Mouse (Mus musculus) CD4-positive naive resting alpha-beta T cell, adult 76 days (primary cell): Measurements from ENCODE around the gene Apba3. TPM values are rescaled to one million over a fixed set of nuclear protein-coding genes. Genes with fewer than 3 reads are reported as not detected.

ENCODE experiments used
- total RNA-seq: library from RNA; stranded (reverse); gene quantifications from one replicate; pipeline ENCODE4 v1.2.4, GENCODE M21; 2023

Gene Apba3
- total RNA-seq, result 31.3 TPM

DNA sequence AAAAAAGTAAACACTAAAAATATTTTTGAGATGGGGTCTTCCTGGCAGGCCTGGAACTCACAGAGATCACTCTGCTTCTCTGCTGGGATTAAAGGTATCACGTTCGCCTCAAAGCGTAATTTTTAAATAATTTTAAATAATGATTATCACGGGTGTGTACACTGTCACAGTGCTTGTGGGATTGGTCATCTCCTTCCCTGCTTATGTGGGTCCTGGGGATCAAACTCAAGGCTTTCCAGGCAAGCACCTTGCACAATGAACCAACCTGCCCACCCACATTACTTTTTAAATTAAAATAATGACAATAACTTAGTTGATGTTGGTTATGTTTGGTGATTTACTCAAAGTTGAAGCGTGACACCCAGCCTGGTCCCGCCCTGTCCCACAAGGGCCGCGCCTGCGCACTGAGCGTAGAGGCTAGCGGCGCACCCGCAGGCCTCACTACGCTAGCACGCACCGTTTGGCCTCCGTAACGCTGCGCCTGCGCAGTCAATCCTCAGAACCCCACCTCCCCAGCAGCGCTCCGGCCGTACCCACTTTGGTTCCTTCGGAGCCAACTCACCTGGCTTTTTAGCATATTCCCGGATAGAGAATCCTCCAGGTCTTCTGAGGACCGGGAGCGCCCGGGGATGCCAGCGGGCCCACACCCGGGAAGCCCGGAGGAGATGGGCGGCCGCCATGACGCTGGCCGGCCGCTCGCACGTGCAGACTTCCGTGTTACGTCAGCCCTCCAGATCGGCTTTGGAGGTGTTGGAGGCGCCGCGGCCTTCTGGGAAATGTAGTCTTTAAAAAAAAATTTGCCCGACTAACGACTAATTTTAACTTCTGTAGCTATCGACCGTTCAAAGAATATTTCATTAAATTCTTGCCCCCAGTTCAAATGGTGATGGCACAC, at the start of gene Apba3, which contains the start of gene Mrpl54:
Gene Apba3, plus strand, starts transcription at position 750 of the 895 bp plus-strand sequence.
Gene Mrpl54, minus strand, starts transcription at position 724 of the 895 bp plus-strand sequence.

DNA sequence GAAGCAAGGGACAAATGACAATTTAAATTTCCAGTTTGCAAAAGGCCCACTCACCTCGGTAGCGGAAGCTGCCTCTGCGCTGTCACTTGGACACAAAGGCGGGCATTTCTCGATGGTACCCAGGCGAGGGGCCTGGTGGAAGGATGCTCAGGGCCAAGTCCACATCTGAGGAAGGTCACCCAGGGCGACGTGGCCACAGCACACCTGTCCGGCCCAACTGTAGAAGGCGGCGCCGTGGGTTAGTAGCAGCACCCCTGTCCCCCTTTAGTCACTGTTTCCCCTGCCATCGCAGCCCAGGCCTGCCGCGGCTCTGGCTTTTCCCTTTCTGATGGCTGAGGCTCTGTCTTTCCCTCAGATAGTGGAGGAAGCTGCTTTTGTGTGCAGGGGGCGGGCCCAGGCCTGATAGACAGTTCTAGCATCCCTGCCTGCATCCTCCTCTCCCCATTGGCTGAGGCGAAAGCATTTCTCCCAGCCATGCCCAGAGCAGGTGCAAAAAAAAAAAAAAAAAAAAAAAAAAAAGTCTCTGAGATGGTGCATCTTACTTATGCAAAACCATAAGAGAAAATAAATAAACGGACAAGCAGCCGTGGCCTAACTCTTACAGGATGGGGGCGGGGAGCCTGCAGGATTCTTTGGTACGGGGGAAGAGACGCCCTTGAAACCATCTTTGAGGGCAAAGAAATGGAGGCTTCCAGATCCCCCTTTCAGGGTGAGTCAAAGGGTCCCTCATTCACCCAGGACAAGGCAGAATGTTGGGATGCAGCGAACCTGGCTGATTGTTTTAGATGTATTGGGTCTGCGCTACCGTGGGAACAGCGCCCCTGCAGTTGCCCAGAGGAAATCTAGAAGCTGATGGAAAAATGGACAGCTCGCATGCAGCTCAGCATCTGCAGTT, 36.1 kb upstream of the Apba3 start, which contains the start of gene Atcay:
Gene Atcay, minus strand, starts transcription at position 396 of the 895 bp plus-strand sequence.

DNA sequence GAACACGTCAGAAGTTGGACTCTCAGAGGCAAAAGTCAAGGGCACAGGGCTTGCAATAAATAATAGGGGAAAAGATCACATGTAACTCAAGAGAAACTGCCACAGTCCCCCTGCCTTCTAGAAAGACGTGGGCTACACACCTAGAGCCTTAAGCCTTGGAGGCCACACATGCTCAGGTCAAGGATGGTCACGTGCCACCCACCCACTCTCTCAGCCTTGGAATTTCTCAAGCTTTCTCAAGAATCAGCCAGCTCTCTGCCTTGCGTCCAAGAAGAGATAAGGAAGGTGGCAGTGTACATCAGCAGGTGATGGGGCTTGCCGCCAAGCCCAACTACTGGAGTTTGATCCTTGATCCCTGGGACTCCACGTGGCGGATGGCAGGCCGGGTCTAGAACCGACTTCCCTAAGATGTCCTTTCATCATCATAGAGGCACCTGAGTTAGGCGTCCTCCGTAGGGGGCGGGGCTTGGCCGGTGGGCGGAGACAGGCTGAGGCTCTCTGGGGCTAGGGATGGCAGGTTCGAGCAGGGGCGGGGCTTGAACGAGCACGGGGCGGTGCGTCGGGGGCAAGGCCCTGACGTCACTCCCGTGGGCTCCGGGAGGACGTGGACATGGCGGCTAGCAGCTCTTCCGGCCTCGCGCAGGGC, 34.1 kb upstream of the Apba3 start, which contains the start of gene Zfr2:
Gene Zfr2, plus strand, starts transcription at position 576 of the 646 bp plus-strand sequence.

DNA sequence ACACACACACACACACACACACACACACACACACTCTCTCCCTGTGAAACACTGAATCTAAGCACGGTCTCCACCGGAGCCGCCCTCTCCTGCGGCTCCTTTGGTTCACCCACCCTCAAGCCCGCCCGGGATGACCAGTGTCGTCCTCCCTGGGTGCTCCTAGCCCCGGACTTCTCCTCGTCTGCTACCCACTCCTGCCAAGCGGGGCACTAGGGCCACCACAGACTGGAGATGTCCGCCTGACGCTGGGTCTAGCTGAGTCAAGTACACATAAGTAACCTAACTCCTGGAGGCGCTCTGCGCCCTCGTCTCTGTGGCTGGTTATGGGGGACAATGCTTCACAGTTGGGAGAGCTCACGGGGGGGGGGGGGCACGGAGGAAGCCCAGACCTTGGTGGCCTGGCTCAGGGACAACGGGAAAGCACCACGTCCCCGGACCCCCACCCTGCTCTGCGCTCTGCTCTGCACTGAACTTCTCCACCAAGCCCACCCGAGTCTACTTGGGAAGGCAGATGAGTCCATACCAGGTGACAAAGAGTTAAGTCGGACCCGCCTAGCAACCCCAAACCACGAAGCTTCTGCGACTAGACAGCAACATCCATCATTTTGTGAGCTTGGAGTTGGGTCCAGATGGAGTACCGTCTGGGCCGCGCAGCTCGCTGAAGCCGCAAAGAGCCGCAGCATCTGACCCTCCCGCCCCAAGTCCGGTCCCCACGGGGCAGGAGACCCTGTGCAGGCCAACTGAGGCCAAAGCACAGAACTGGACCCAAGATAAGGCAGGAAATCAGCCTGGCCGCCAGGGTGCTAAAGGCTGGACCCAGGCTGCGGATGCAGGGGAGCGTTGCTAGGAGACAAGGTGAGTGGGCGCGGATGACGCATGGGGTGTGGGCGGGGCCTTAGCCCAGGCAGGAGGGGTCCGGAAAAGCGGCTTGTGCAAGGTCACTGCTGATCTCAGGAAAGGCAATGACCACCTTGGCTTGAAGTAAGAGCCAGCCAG, 14.0 kb upstream of the Apba3 start, which contains the start of gene Matk:
Gene Matk, plus strand, starts transcription at position 512 of the 996 bp plus-strand sequence.

DNA sequence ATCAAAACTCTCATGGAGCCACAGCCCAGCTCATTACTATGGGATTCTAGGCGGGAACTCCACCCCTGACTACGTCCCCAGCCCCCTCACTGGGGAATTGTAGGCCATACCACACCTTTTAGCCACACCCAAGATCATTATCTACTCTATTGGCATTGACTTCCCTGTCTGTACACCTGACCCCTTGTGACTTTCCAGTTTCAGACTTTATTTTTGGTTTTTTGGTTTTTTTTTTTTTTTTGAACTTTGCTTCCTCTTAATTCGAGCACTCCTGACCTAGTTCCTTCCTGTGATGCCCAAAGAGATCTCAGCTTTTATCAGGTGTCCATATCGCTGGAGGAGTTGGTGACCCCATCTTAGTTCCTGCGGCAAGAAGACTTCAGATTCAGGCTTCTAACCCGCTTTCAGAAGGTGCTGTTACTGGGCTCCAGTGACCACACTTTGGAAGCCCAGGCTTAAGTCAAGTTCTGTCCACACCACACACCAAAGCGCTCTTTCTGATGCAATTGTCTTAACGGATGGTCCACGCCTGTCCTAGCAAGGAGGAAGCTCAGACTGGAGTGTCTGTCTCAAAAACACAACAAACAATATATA, 24.8 kb downstream of the Apba3 start, which contains the start of gene Tjp3:
Gene Tjp3, minus strand, starts transcription at position 71 of the 594 bp plus-strand sequence.

DNA sequence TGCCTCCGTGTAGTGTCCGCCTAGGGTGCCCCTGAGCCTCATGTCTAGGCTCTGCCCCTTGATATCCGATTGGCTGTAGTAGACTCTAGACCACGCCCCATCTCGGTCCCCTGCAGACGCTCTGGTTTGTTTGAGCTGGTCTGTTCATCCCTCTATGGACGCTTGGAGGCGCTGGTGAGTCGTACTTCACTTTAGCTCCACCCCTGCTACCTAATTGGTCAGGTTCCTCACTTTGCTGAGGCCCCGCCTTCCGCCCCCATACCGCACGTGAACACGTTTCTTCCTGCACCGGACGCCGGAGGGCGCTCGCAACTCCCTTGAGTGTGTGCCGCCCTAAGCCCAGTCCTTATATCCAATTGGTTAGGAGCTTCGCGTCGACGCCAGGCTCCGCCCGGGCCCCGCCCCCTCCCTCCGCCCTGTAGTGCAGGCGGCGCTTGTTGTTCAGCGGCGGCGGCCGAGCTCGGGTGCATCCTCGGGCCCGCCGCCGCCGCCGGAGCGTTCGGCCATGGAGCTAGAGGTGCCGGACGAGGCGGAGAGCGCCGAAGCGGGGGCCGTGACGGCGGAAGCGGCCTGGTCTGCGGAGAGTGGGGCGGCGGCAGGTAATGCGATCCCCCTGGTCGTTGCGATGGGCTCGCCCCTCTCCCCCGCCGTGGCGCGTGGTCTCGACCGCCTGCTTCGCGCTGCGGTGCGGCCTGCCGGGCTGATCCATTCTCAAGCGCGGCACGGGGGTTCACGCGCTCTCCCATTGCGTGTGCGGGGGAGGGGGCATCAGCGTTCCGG, 26.0 kb downstream of the Apba3 start, which contains the start of gene Pip5k1c:
Gene Pip5k1c, plus strand, starts transcription at position 410 of the 780 bp plus-strand sequence.

DNA sequence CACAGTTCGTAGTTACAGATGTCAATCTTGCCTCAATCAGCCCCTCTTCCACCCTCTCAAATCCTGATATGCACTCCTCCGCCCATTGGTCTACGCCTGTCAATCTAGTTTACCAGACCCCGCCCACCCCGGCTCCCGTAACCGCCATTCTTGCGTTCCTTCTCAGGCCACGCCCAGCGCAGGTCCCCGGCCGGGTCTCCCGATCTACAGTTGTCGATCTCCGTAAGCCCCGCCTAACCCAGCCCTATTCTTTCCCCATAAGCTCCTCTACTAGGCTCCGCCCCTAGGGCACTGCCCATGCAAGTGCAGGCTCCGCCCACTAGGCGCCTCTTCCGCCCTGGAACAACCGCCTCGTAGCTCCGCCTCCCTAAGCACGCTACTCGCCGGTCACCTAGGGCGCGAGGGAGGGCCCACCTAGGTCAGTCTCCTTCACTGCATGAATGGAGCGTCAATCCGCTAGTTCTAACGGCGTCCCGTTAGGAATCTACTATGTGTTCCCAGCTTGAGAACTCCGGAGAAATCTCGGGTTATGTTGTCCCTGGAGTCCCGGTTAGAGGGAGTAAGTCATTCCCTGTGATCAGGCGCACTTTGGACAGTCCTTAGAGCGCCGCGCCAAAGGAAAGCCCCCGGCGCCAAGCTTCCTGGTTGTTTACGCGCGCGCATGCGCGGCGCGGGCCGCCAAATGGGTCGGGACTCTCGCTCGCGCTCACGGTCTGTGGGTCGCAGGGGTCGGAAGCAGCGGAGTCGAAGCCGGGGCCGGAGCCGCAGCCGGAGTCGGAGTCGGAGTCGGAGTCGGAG, 54.0 kb downstream of the Apba3 start, which contains the start of gene Cactin:
Gene Cactin, plus strand, starts transcription at position 554 of the 798 bp plus-strand sequence.

Other genes starting within 250 kb of the Apba3 start
- not detected for gene Diras1, start 241.3 kb upstream of the Apba3 start, total RNA-seq
- gene Slc39a3, start 229.5 kb upstream of the Apba3 start, total RNA-seq, result 14.2 TPM
- gene Sgta, start 206.8 kb upstream of the Apba3 start, total RNA-seq, result 50.4 TPM
- gene Thop1, start 196.9 kb upstream of the Apba3 start, total RNA-seq, result 8.4 TPM
- gene Creb3l3, start 168.1 kb upstream of the Apba3 start, total RNA-seq, result not detected
- 126 TPM for gene Map2k2, start 161.0 kb upstream of the Apba3 start, total RNA-seq
- 49.1 TPM for gene Zbtb7a, start 131.7 kb upstream of the Apba3 start, total RNA-seq
- gene Pias4, start 99.0 kb upstream of the Apba3 start, total RNA-seq, result 35.3 TPM
- 2,404 TPM for gene Eef2, start 90.3 kb upstream of the Apba3 start, total RNA-seq
- 57.0 TPM for gene Dapk3, start 84.0 kb upstream of the Apba3 start, total RNA-seq
- not detected for gene 4930442H23Rik, start 83.1 kb upstream of the Apba3 start, total RNA-seq
- not detected for gene Nmrk2, start 64.9 kb upstream of the Apba3 start, total RNA-seq
- gene Atcay, start 36.1 kb upstream of the Apba3 start, total RNA-seq, result 0.85 TPM
- gene Zfr2, start 33.8 kb upstream of the Apba3 start, total RNA-seq, result 10.6 TPM
- gene Matk, start 14.0 kb upstream of the Apba3 start, total RNA-seq, result 16.6 TPM
- 110 TPM for gene Mrpl54, start within 50 bp of the Apba3 start, total RNA-seq
- gene Tjp3, start 24.6 kb downstream of the Apba3 start, total RNA-seq, result 4.2 TPM
- gene Pip5k1c, start 26.0 kb downstream of the Apba3 start, total RNA-seq, result 110 TPM
- 42.7 TPM for gene Cactin, start 54.1 kb downstream of the Apba3 start, total RNA-seq
- gene Tbxa2r, start 61.8 kb downstream of the Apba3 start, total RNA-seq, result 16.5 TPM
- 0.21 TPM for gene Gipc3, start 76.3 kb downstream of the Apba3 start, total RNA-seq
- gene Hmg20b, start 83.5 kb downstream of the Apba3 start, total RNA-seq, result 51.8 TPM
- 4.4 TPM for gene Mfsd12, start 90.5 kb downstream of the Apba3 start, total RNA-seq
- gene 4930404N11Rik, start 98.9 kb downstream of the Apba3 start, total RNA-seq, result 4.9 TPM
- gene Fzr1, start 111.6 kb downstream of the Apba3 start, total RNA-seq, result 35.7 TPM
- gene Dohh, start 117.5 kb downstream of the Apba3 start, total RNA-seq, result 28.8 TPM
- 4.5 TPM for gene Gm48551, start 117.5 kb downstream of the Apba3 start, total RNA-seq
- gene Gm48552, start 122.0 kb downstream of the Apba3 start, total RNA-seq, result 3.5 TPM
- 3.1 TPM for gene Smim24, start 126.1 kb downstream of the Apba3 start, total RNA-seq
- 21.0 TPM for gene Nfic, start 188.7 kb downstream of the Apba3 start, total RNA-seq
- gene Celf5, start 215.7 kb downstream of the Apba3 start, total RNA-seq, result not detected
- 148 TPM for gene Ncln, start 229.4 kb downstream of the Apba3 start, total RNA-seq
- 110 TPM for gene S1pr4, start 233.2 kb downstream of the Apba3 start, total RNA-seq